Mouse (Mus musculus): ENCODE measurements around the gene Olfr3.

Gene Olfr3

DNA sequence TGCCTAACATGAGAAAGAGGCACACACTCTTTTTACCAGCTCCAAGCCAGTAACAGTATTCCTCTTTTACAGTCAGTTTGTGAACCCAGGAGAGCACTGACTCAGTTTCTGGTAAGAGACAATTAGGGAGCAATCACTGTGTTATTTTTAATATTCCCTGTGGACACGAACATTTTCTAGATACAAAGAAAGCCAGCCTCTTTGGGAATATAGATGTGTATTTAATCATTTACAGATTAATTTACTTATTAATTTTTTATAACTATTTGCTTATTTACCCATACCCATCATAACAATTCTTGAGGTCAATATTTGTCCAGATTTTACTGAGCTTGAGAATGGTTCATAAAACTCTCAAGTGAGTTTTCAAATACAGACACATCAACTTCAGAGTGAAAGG, at the start of gene Olfr3:
Gene Olfr3 (minus strand): TSS at position 101 of the 400 bp plus-strand sequence.
- H3K36me3 ChIP-seq (ENCODE audit: control insufficient read depth, insufficient read depth, low read length, poor library complexity, severe bottlenecking): no peaks in the 10 kb centered on the region
- DNase-seq (ENCODE audit: low read depth, low spot score): no peak
- H3K27me3 ChIP-seq (ENCODE audit: control insufficient read depth, insufficient read depth, low read length, poor library complexity, severe bottlenecking): no peaks in the 10 kb centered on the region

DNA sequence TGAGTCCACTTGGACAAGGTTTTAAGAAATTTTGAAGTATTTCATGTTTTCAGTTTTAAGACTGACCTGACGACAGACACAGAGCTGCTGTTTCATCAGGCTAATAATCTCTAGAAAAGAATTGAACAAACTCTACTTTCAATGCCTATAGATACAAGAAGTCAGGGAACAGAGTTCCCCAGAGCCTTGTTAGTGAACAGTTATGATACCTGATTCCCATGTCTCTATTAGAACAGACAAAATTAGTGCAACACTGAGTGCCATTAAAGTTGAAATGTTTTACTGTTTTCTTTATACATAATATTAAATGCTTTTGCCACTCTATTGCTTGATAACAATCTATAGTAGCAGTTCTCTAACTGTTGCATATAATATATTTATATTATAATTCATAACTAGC, 45.7 kb upstream of the Olfr3 start, which contains the start of gene Olfr351:
Gene Olfr351 (minus strand): TSS at position 101 of the 400 bp plus-strand sequence.
- Histone ChIP-seq H3K36me3 (ENCODE audit: control insufficient read depth, insufficient read depth, low read length, poor library complexity, severe bottlenecking) (no peaks in the 10 kb centered on the region), H3K27me3 (ENCODE audit: control insufficient read depth, insufficient read depth, low read length, poor library complexity, severe bottlenecking) (no peaks in the 10 kb centered on the region)
- DNase-seq (ENCODE audit: low read depth, low spot score): no peak

DNA sequence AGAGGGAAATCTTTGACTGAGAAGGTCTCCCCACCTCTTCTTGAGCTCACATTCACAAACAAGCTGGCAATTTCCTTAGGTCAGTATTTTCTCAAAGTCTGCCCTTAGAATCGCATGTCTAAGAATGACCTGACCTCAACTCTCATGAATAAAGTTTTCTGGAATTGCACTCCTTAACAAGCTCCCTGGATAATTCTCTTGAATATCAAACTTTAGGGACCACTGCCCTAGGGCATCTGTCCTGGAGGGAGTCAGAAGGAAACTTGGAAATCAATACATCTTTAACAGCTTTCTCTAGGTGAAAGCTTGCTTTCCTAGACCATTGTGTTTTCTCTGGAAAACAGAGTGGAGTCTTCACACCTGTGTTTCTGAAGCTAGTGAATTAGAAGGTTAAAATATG, 29.2 kb upstream of the Olfr3 start, which contains the start of gene Olfr350:
Gene Olfr350 (plus strand): TSS at position 301 of the 400 bp plus-strand sequence.
- Histone ChIP-seq H3K36me3 (ENCODE audit: control insufficient read depth, insufficient read depth, low read length, poor library complexity, severe bottlenecking) (no peaks in the 10 kb centered on the region), H3K27me3 (ENCODE audit: control insufficient read depth, insufficient read depth, low read length, poor library complexity, severe bottlenecking) (no peaks in the 10 kb centered on the region)
- DNase-seq (ENCODE audit: low read depth, low spot score): no peak

DNA sequence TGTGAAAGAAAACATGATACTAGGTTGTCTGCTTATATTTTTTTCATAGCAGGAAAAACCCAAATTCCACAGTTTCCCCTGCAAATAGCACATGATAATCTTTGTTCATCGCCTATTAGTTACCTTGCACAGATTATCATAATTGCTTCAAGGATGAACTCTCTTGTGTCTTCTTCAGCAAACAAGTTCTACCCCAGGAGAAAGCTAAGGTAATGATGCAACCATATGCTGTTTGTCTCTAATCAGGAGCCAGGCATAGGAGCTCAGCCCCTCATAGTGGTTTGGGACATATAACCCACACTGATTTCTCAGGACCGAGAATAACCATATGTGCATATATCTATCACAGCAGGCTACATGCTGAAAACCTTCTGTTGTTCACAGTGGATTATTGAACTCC, 26.6 kb downstream of the Olfr3 start, which contains the start of gene Olfr50:
Gene Olfr50 (plus strand): TSS at position 301 of the 400 bp plus-strand sequence.
- DNase-seq (ENCODE audit: low read depth, low spot score): no peak
- Histone ChIP-seq H3K27me3 (ENCODE audit: control insufficient read depth, insufficient read depth, low read length, poor library complexity, severe bottlenecking) (no peaks in the 10 kb centered on the region), H3K36me3 (ENCODE audit: control insufficient read depth, insufficient read depth, low read length, poor library complexity, severe bottlenecking) (no peaks in the 10 kb centered on the region)

DNA sequence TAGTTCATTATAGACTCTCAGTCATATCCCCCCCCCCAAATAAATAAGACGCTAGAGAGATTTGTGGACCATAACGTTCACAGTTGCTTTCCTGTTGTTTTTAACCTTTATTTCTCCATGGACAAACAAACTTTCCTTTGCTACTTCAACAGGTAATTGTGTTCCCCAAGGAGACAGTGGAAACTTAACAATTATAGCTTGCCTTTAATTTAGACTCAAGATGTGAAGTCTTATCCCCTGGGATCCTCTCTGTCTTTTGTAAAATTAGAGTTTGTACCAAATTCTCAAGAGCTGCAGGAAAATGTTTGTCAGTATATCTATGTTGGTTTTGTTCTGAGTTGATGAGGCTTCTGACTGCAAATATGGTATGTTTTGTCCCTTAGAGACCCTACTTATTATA, 32.9 kb downstream of the Olfr3 start, which contains the start of gene Olfr348:
Gene Olfr348 (plus strand): TSS at position 301 of the 400 bp plus-strand sequence.
- Histone ChIP-seq H3K27me3 (ENCODE audit: control insufficient read depth, insufficient read depth, low read length, poor library complexity, severe bottlenecking) (no peaks in the 10 kb centered on the region), H3K36me3 (ENCODE audit: control insufficient read depth, insufficient read depth, low read length, poor library complexity, severe bottlenecking) (no peaks in the 10 kb centered on the region)
- no peak for DNase-seq (ENCODE audit: low read depth, low spot score)
